Mouse (Mus musculus) spleen, adult 10 weeks (tissue): ENCODE data around the gene Vmn1r87. TPM values are rescaled to one million over a fixed set of nuclear protein-coding genes. Genes with fewer than 3 reads are reported as not detected.

ENCODE experiments used
- polyA plus RNA-seq: library from polyadenylated mRNA; stranded (reverse); fragments of 350-450 nt; fragmentation: Illumina TruSeq; extraction: RNeasy Lipid Tissue Mini Kit (QIAGEN cat#74804); gene quantifications from one replicate; pipeline ENCODE4 v1.2.3, GENCODE M21; 2015; ENCODE audit warnings: low replicate concordance; ENCODE audit not compliant: insufficient read depth

Vmn1r87 gene
- not detected for polyA plus RNA-seq

DNA sequence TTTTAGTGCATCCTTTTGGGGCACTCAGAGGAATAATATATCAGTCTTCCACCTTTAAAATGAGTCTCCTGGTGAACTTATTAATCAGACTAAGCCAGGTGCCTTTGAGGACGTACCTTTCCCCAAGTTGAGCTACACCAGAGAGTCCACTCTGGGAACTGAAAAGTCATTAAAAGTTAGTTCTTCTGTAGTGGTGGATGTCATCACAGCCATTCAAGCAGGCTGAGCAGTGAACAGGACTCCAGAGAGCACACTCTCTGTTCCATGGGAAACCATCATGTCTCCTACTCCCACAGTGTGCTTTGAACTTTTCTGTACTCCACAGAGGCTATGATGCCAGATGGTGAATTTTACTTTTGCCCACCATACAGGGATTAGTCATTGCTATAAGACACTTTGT lies at the start of gene Vmn1r87:
Gene Vmn1r87 (minus strand): TSS at position 101 of the 400 bp plus-strand sequence.

DNA sequence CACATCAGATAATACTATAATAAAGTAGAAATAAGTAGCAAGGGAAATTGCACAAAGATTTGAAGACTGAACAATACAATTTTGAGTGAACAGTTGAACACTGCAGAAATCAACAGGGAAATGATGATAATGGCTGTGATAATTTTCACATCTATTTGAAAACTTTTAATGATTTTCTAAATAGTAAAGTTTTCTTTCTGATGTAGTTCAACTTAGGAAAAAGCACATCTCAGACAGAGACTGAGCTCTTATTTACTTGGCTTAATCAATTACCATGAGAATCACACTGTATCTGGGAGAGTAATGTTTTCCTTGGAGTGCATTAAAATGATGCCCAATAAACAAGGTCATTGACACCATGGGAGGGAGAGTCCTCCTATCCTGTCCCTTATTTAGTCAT lies 19.3 kb upstream of the Vmn1r87 start, which contains the start of gene Vmn1r88:
Gene Vmn1r88 (plus strand): TSS at position 301 of the 400 bp plus-strand sequence.

DNA sequence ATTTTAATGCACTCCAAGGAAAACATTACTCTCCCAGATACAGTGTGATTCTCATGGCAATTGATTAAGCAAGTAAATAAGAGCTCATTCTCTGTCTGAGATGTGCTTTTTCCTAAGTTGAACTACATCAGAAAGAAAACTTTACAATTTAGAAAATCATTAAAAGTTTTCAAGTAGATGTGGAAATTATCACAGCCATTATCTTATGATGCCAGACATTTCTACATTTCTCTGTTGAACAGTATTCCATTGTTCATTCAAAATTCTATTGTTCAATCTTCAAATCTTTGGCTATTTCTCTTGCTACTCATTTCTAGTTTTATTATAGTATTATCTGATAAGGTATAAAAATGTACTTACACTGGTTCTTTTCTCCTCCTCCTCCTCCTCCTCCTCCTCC lies 20.1 kb downstream of the Vmn1r87 start, which contains the start of gene Vmn1r86:
Gene Vmn1r86 (minus strand): TSS at position 101 of the 400 bp plus-strand sequence.

GRCm38 (mm10) chr7:13095073-13095472 lies 44.9 kb downstream of the Vmn1r87 start, which contains the start of gene Vmn1r85:
Gene Vmn1r85, minus strand, starts transcription at chr7:13095173.

Other genes with a start within 250 kb of the Vmn1r87 start
- gene Zscan22, start 242.3 kb downstream of the Vmn1r87 start, polyA plus RNA-seq, result 14.1 TPM
- gene Rps5, start 217.9 kb downstream of the Vmn1r87 start, polyA plus RNA-seq, result 814 TPM
- gene Rnf225, start 212.7 kb downstream of the Vmn1r87 start, polyA plus RNA-seq, result 0.29 TPM
- 5.0 TPM for gene Zfp324, start 174.3 kb downstream of the Vmn1r87 start, polyA plus RNA-seq
- gene Zfp446, start 162.3 kb downstream of the Vmn1r87 start, polyA plus RNA-seq, result 9.2 TPM
- gene Slc27a5, start 142.0 kb downstream of the Vmn1r87 start, polyA plus RNA-seq, result 0.10 TPM
- gene Trim28, start 141.0 kb downstream of the Vmn1r87 start, polyA plus RNA-seq, result 194 TPM
- 4.0 TPM for gene Zbtb45, start 130.1 kb downstream of the Vmn1r87 start, polyA plus RNA-seq
- 153 TPM for gene Chmp2a, start 105.3 kb downstream of the Vmn1r87 start, polyA plus RNA-seq
- gene Ube2m, start 101.9 kb downstream of the Vmn1r87 start, polyA plus RNA-seq, result 112 TPM
- gene Mzf1, start 85.4 kb downstream of the Vmn1r87 start, polyA plus RNA-seq, result 0.65 TPM
- gene Vmn1r85, start 45.0 kb downstream of the Vmn1r87 start, polyA plus RNA-seq, result not detected
- gene Vmn1r86, start 20.2 kb downstream of the Vmn1r87 start, polyA plus RNA-seq, result not detected
- gene Vmn1r88, start 19.4 kb upstream of the Vmn1r87 start, polyA plus RNA-seq, result not detected
- not detected for gene Vmn1r89, start 72.9 kb upstream of the Vmn1r87 start, polyA plus RNA-seq
- 37.2 TPM for gene Lig1, start 137.1 kb upstream of the Vmn1r87 start, polyA plus RNA-seq
- 7.2 TPM for gene Zswim9, start 138.6 kb upstream of the Vmn1r87 start, polyA plus RNA-seq
- 1.7 TPM for gene Pla2g4c, start 184.5 kb upstream of the Vmn1r87 start, polyA plus RNA-seq